Mouse (Mus musculus): ENCODE data around the gene Btbd9. TPM values are rescaled to one million over a fixed set of nuclear protein-coding genes. Genes with fewer than 3 reads are reported as not detected.

Btbd9 gene
- polyA plus RNA-seq, 1 experiment from 2014 or later = 40.9 TPM

- Histone ChIP-seq H3K9ac (ENCODE audit: low read length) (no peak overlapping the region), H3K9me3 (ENCODE audit: control insufficient read depth, low read length) (no peaks in the 10 kb centered on the region), H3K4me1 (ENCODE audit: control insufficient read depth in 2 of 2, insufficient read depth in 2 of 2, low read length in 2 of 2) (peaks cover 8 to 21% of the 10 kb centered on the region in 2 experiments), H3K27ac (replicated peaks in 1 of 2; ENCODE audit: control insufficient read depth in 1 of 2, insufficient read depth in 1 of 2, low read depth in 2 of 2, low read length in 2 of 2) (no peak overlapping the region), H3K4me3 (ENCODE audit: control insufficient read depth in 1 of 2, insufficient read depth in 1 of 2, low read depth in 1 of 2, low read length in 2 of 2) (no peak overlapping the region), H3K4me2 (ENCODE audit: low read length) (no peak overlapping the region), H3K27me3 (ENCODE audit: control insufficient read depth, insufficient read depth, low read length) (no peaks in the 10 kb centered on the region), H3K36me3 (ENCODE audit: control insufficient read depth, insufficient read depth, low read length) (peaks cover 13% of the 10 kb centered on the region)
- no peak for ATAC-seq (ENCODE audit: insufficient number of reproducible peaks, insufficient read depth, low FRiP score, low read depth)
- 72% methylated on average over 8 of the region's 8 CpGs for WGBS
Measured at GRCm38 (mm10) chr17:30607909-30608495, 31.7 kb upstream of the Btbd9 start.

GRCm38 (mm10) chr17:30607330-30607729, 31.0 kb upstream of the Btbd9 start:
- H3K4me3 ChIP-seq (ENCODE audit: control insufficient read depth in 1 of 2, insufficient read depth in 1 of 2, low read depth in 1 of 2, low read length in 2 of 2) = no peak overlapping the region
- no peak for ATAC-seq (ENCODE audit: insufficient number of reproducible peaks, insufficient read depth, low FRiP score, low read depth)
- H3K36me3 ChIP-seq (ENCODE audit: control insufficient read depth, insufficient read depth, low read length) = peaks cover 19% of the 10 kb centered on the region
- no peaks in the 10 kb centered on the region for H3K27me3 ChIP-seq (ENCODE audit: control insufficient read depth, insufficient read depth, low read length)
- WGBS = 89% methylated on average over 7 of the region's 7 CpGs
- no peak overlapping the region for H3K9ac ChIP-seq (ENCODE audit: low read length)
- no peak overlapping the region for H3K27ac ChIP-seq (replicated peaks in 1 of 2; ENCODE audit: control insufficient read depth in 1 of 2, insufficient read depth in 1 of 2, low read depth in 2 of 2, low read length in 2 of 2)
- no peaks in the 10 kb centered on the region for H3K9me3 ChIP-seq (ENCODE audit: control insufficient read depth, low read length)
- no peak overlapping the region for H3K4me2 ChIP-seq (ENCODE audit: low read length)
- peaks cover 8 to 19% of the 10 kb centered on the region in 2 experiments for H3K4me1 ChIP-seq (ENCODE audit: control insufficient read depth in 2 of 2, insufficient read depth in 2 of 2, low read length in 2 of 2)

GRCm38 (mm10) chr17:30606634-30607081, 30.4 kb upstream of the Btbd9 start:
- no peak overlapping the region for H3K4me3 ChIP-seq (ENCODE audit: control insufficient read depth in 1 of 2, insufficient read depth in 1 of 2, low read depth in 1 of 2, low read length in 2 of 2)
- H3K9ac ChIP-seq (ENCODE audit: low read length) = no peak overlapping the region
- 82% methylated on average over 8 of the region's 8 CpGs for WGBS
- H3K4me1 ChIP-seq (ENCODE audit: control insufficient read depth in 2 of 2, insufficient read depth in 2 of 2, low read length in 2 of 2) = peaks cover 8 to 19% of the 10 kb centered on the region in 2 experiments
- H3K27me3 ChIP-seq (ENCODE audit: control insufficient read depth, insufficient read depth, low read length) = no peaks in the 10 kb centered on the region
- ATAC-seq (ENCODE audit: insufficient number of reproducible peaks, insufficient read depth, low FRiP score, low read depth) = no peak
- no peak overlapping the region for H3K4me2 ChIP-seq (ENCODE audit: low read length)
- H3K27ac ChIP-seq (replicated peaks in 1 of 2; ENCODE audit: control insufficient read depth in 1 of 2, insufficient read depth in 1 of 2, low read depth in 2 of 2, low read length in 2 of 2) = no peak overlapping the region
- H3K9me3 ChIP-seq (ENCODE audit: control insufficient read depth, low read length) = no peaks in the 10 kb centered on the region
- peaks cover 26% of the 10 kb centered on the region for H3K36me3 ChIP-seq (ENCODE audit: control insufficient read depth, insufficient read depth, low read length)

GRCm38 (mm10) chr17:30606206-30606605, 29.9 kb upstream of the Btbd9 start:
- no peak overlapping the region for H3K4me2 ChIP-seq (ENCODE audit: low read length)
- H3K9ac ChIP-seq (ENCODE audit: low read length) = no peak overlapping the region
- no peaks in the 10 kb centered on the region for H3K9me3 ChIP-seq (ENCODE audit: control insufficient read depth, low read length)
- H3K27me3 ChIP-seq (ENCODE audit: control insufficient read depth, insufficient read depth, low read length) = no peaks in the 10 kb centered on the region
- ATAC-seq (ENCODE audit: insufficient number of reproducible peaks, insufficient read depth, low FRiP score, low read depth) = no peak
- H3K27ac ChIP-seq (replicated peaks in 1 of 2; ENCODE audit: control insufficient read depth in 1 of 2, insufficient read depth in 1 of 2, low read depth in 2 of 2, low read length in 2 of 2) = no peak overlapping the region
- peaks cover 8 to 14% of the 10 kb centered on the region in 2 experiments for H3K4me1 ChIP-seq (ENCODE audit: control insufficient read depth in 2 of 2, insufficient read depth in 2 of 2, low read length in 2 of 2)
- peaks cover 31% of the 10 kb centered on the region for H3K36me3 ChIP-seq (ENCODE audit: control insufficient read depth, insufficient read depth, low read length)
- 85% methylated on average over 11 of the region's 11 CpGs for WGBS
- H3K4me3 ChIP-seq (ENCODE audit: control insufficient read depth in 1 of 2, insufficient read depth in 1 of 2, low read depth in 1 of 2, low read length in 2 of 2) = no peak overlapping the region

DNA sequence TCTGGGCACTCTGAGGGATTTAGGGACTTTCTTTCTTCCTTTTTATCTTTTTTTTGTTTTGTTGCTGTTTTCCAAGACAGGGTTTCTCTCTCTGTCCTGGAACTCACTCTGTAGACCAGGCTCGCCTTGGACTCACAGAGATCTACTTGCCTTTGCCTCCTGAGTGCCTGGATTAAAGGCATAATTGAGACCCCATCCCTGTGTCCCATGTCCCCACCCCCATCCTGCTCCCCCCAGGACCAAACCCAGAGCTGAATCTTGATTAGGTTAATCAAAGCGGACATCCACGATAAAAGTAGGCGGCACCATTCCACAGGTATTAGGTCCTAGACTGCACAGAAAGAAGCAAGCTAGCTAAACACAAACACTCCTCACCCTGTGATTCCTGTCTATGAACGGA, 28.7 kb upstream of the Btbd9 start:
- H3K4me3 ChIP-seq (ENCODE audit: control insufficient read depth in 1 of 2, insufficient read depth in 1 of 2, low read depth in 1 of 2, low read length in 2 of 2) = no peak overlapping the region
- no peak overlapping the region for H3K4me2 ChIP-seq (ENCODE audit: low read length)
- peaks cover 8 to 9% of the 10 kb centered on the region in 2 experiments for H3K4me1 ChIP-seq (ENCODE audit: control insufficient read depth in 2 of 2, insufficient read depth in 2 of 2, low read length in 2 of 2)
- no peak overlapping the region for H3K27ac ChIP-seq (replicated peaks in 1 of 2; ENCODE audit: control insufficient read depth in 1 of 2, insufficient read depth in 1 of 2, low read depth in 2 of 2, low read length in 2 of 2)
- no peaks in the 10 kb centered on the region for H3K9me3 ChIP-seq (ENCODE audit: control insufficient read depth, low read length)
- no peaks in the 10 kb centered on the region for H3K27me3 ChIP-seq (ENCODE audit: control insufficient read depth, insufficient read depth, low read length)
- 94% methylated on average over 5 of the region's 5 CpGs for WGBS
- no peak for ATAC-seq (ENCODE audit: insufficient number of reproducible peaks, insufficient read depth, low FRiP score, low read depth)
- H3K36me3 ChIP-seq (ENCODE audit: control insufficient read depth, insufficient read depth, low read length) = peaks cover 43% of the 10 kb centered on the region
- H3K9ac ChIP-seq (ENCODE audit: low read length) = no peak overlapping the region

- H3K4me3 ChIP-seq (ENCODE audit: control insufficient read depth in 1 of 2, insufficient read depth in 1 of 2, low read depth in 1 of 2, low read length in 2 of 2) = no peak overlapping the region
- H3K4me1 ChIP-seq (ENCODE audit: control insufficient read depth in 2 of 2, insufficient read depth in 2 of 2, low read length in 2 of 2) = peaks cover 3 to 4% of the 10 kb centered on the region in 2 experiments
- peaks cover 48% of the 10 kb centered on the region for H3K36me3 ChIP-seq (ENCODE audit: control insufficient read depth, insufficient read depth, low read length)
- H3K9ac ChIP-seq (ENCODE audit: low read length) = no peak overlapping the region
- H3K27ac ChIP-seq (replicated peaks in 1 of 2; ENCODE audit: control insufficient read depth in 1 of 2, insufficient read depth in 1 of 2, low read depth in 2 of 2, low read length in 2 of 2) = no peak overlapping the region
- WGBS = 90% methylated on average over 6 of the region's 6 CpGs
- H3K4me2 ChIP-seq (ENCODE audit: low read length) = no peak overlapping the region
- ATAC-seq (ENCODE audit: insufficient number of reproducible peaks, insufficient read depth, low FRiP score, low read depth) = no peak
- no peaks in the 10 kb centered on the region for H3K9me3 ChIP-seq (ENCODE audit: control insufficient read depth, low read length)
- no peaks in the 10 kb centered on the region for H3K27me3 ChIP-seq (ENCODE audit: control insufficient read depth, insufficient read depth, low read length)
Measured at GRCm38 (mm10) chr17:30604296-30604695, 28.0 kb upstream of the Btbd9 start.

- no peak overlapping the region for H3K27ac ChIP-seq (replicated peaks in 1 of 2; ENCODE audit: control insufficient read depth in 1 of 2, insufficient read depth in 1 of 2, low read depth in 2 of 2, low read length in 2 of 2)
- no peaks in the 10 kb centered on the region for H3K4me1 ChIP-seq (ENCODE audit: control insufficient read depth in 2 of 2, insufficient read depth in 2 of 2, low read length in 2 of 2)
- ATAC-seq (ENCODE audit: insufficient number of reproducible peaks, insufficient read depth, low FRiP score, low read depth) = no peak
- H3K4me2 ChIP-seq (ENCODE audit: low read length) = no peak overlapping the region
- 94% methylated on average over 14 of the region's 14 CpGs for WGBS
- no peaks in the 10 kb centered on the region for H3K9me3 ChIP-seq (ENCODE audit: control insufficient read depth, low read length)
- no peak overlapping the region for H3K4me3 ChIP-seq (ENCODE audit: control insufficient read depth in 1 of 2, insufficient read depth in 1 of 2, low read depth in 1 of 2, low read length in 2 of 2)
- H3K9ac ChIP-seq (ENCODE audit: low read length) = no peak overlapping the region
- no peaks in the 10 kb centered on the region for H3K27me3 ChIP-seq (ENCODE audit: control insufficient read depth, insufficient read depth, low read length)
- H3K36me3 ChIP-seq (ENCODE audit: control insufficient read depth, insufficient read depth, low read length) = peaks cover 67% of the 10 kb centered on the region
Measured at GRCm38 (mm10) chr17:30602175-30602574, 25.9 kb upstream of the Btbd9 start.

GRCm38 (mm10) chr17:30598300-30598699, 22.0 kb upstream of the Btbd9 start:
- Histone ChIP-seq H3K27me3 (ENCODE audit: control insufficient read depth, insufficient read depth, low read length) (no peaks in the 10 kb centered on the region), H3K9me3 (ENCODE audit: control insufficient read depth, low read length) (no peaks in the 10 kb centered on the region), H3K9ac (ENCODE audit: low read length) (no peak overlapping the region), H3K36me3 (ENCODE audit: control insufficient read depth, insufficient read depth, low read length) (peaks cover 90% of the 10 kb centered on the region), H3K4me1 (ENCODE audit: control insufficient read depth in 2 of 2, insufficient read depth in 2 of 2, low read length in 2 of 2) (no peaks in the 10 kb centered on the region), H3K4me2 (ENCODE audit: low read length) (no peak overlapping the region), H3K27ac (replicated peaks in 1 of 2; ENCODE audit: control insufficient read depth in 1 of 2, insufficient read depth in 1 of 2, low read depth in 2 of 2, low read length in 2 of 2) (no peak overlapping the region), H3K4me3 (ENCODE audit: control insufficient read depth in 1 of 2, insufficient read depth in 1 of 2, low read depth in 1 of 2, low read length in 2 of 2) (no peak overlapping the region)
- ATAC-seq (ENCODE audit: insufficient number of reproducible peaks, insufficient read depth, low FRiP score, low read depth) = no peak
- WGBS = 91% methylated on average over 5 of the region's 5 CpGs

All from heart, embryonic 14.5 days (tissue).